Mouse (Mus musculus) heart, adult 9 months (tissue): ENCODE measurements around the gene 2410004P03Rik.
A peak's percentile ranks its signal among the peaks of the same experiment; 100 is the strongest.
"Not testable (repeated sequence)": the region's sequence is repeated elsewhere in the genome, so short reads cannot be mapped to it uniquely, and the experiment has no call there.

Source experiments
- DNase-seq, 2 experiments: peaks; one replicate each; pipeline ENCODE4 v3.0.0; 2022; ENCODE audit warnings: low spot score in 2 of 2

Gene 2410004P03Rik

DNA sequence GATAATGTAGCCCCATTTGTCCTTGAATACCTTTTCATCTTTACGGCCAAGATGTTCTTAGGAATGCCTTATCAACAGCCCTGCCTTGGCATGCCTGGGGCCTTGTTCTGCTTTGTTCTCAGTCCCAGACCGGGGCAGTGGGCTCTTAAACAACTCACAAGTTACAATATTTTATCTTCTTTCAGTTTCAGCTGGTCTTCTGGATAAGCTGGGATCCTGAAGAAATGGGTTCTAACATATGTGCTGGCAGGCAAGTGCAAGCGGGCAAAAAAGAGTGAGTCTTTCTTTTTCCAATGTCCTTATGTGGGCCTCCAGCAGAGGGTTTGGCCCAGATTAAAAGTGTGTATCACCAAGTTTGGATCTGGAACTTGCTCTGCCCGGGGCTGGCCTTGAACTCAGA is 9.6 kb upstream of the 2410004P03Rik start:
- not testable (repeated sequence) for DNase-seq

GRCm38 (mm10) chr12:17018468-17018867 is 6.9 kb upstream of the 2410004P03Rik start:
- no peak for DNase-seq

- DNase-seq: no peak
These were observed 4.2 kb upstream of the 2410004P03Rik start for GRCm38 (mm10) chr12:17015711-17016110.

DNA sequence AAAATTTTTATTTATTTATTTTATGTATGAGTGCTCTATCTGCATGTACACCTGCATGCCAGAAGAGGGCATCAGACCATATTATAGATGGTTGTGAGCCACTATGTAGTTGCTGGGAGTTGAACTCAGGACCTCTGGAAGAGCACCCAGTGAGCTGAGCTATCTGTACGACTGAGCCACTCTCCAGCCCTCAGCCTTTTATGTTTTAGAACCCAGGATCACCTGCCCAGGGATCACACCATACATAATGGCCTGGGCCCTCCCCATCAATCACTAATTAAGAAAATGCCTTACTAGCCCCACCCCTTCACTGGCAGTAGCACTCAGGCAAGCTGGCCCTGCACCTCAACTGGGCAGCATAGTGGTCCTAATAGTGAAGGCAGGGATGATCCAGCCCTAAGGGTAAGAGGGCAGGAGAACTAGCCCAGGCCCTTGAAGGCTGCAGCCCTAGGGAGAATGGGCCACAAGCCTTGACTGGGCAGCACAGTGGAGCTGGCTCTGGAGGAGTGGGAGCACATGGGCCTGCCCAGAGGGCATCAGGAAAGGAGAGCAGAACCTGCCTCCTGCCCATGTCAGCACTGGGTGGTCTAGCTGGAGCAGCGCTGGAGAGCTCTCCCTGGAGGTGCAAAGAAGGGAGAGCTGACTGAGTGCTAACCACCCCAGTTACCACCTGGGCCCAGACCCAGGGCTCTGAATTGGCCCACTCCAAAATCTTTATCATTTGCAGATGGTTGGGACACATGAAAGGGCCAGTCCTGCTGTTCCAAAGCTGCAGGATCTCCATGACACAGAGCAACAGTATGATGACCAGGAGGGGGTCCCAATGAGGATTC is 756 bp upstream of the 2410004P03Rik start:
- DNase-seq: no peak

GRCm38 (mm10) chr12:17009466-17009865 is 2.1 kb downstream of the 2410004P03Rik start:
- DNase-seq: no peak

DNA sequence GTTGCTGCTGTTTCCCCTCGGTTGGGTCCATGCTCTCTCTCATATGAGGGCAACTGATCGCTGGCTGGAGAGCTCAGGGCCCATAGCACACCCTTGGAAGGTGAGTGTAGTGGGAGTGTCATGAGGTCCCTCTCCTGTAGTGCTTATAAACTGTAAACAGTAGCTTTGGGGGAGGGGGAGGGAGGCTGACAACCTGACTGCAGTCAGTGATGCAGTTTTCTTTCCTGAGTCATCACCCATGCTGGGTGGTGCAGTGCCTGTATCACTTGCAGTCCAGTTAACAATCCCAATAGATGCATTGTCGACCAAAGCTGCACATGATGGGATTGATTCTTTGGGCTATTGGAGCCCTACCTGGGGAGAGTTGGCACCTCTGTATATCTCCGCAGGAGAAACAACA is 10.3 kb downstream of the 2410004P03Rik start:
- no peak for DNase-seq

GRCm38 (mm10) chr12:17000628-17001027 is 10.9 kb downstream of the 2410004P03Rik start:
- DNase-seq: peak; percentile 22 to 28

- peak; percentile 87 to 89 for DNase-seq
These were observed 11.6 kb downstream of the 2410004P03Rik start, which contains the start of gene Pqlc3 for GRCm38 (mm10) chr12:16999739-17000497. Pqlc3 (minus strand) TSS chr12:17000408.

GRCm38 (mm10) chr12:16999146-16999545 is 12.4 kb downstream of the 2410004P03Rik start:
- DNase-seq: no peak

DNA sequence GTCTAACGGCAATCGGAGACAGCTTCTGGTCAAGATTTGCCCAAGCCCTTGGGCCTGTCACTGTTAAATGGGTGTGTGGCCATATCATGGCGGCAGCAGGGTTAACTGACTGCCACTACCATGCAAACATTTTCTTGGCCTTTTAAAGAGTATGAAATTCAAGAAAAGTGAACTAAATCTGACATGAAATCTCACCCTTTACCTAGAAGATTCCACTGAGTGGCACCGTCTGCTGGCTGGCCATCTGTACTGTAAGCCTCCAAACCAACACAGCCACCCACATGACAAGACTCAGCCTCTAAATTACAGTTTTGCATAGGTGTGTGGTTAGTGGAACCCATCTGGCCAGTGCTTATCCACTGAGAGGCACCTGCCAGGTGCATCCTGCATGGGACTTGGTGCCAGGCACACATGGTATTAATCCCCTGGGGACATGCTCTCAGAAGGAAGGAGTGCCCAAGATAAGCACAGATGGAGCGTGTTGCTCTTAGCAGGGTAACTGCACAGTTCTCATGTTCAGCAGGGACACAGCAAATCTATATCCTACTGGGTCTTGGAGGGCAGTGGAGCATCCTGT is 14.6 kb downstream of the 2410004P03Rik start:
- DNase-seq: no peak

DNA sequence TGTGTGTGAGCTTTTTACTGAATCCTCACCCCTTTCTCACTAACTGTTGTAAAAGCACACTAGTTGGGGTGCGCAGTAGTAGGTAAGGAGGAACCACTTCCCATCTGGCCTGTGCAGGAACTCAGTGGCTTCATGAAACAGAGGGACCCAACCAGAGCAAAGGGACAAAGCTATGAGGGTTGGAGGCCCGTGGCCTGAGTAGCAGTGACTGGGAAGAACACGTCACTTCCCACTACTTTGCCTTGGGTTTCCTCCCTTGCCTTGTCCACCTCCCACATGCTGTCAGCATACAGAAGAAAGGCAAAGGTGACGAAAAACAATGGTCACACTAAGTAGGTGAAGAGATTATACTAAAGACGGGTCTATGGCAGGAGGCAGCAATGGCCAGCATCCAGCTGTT is 15.2 kb downstream of the 2410004P03Rik start:
- no peak for DNase-seq

GRCm38 (mm10) chr12:16994291-16994690 is 17.2 kb downstream of the 2410004P03Rik start:
- DNase-seq: no peak

DNA sequence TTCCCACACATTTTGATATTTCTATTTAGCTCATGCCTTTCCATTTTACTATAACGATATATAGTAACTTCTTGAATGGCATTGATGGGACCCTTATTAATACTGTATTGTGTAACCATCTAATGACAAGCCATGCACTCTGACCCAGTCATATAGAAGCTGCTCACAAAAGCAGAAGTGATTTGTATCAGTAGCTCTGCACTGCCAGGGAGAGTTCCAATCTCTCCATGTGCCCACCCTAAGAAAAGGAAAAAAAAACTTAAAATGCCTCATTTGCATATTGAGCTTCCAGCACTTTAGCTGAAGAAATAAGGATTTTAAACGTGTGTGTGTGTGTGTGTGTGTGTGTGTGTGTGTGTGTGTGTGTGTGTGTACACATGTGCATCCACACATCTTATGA is 19.2 kb downstream of the 2410004P03Rik start:
- no peak for DNase-seq

- no peak for DNase-seq
These were observed 20.2 kb downstream of the 2410004P03Rik start for GRCm38 (mm10) chr12:16991376-16991775.

GRCm38 (mm10) chr12:16985778-16986177 is 25.7 kb downstream of the 2410004P03Rik start:
- DNase-seq: no peak

DNA sequence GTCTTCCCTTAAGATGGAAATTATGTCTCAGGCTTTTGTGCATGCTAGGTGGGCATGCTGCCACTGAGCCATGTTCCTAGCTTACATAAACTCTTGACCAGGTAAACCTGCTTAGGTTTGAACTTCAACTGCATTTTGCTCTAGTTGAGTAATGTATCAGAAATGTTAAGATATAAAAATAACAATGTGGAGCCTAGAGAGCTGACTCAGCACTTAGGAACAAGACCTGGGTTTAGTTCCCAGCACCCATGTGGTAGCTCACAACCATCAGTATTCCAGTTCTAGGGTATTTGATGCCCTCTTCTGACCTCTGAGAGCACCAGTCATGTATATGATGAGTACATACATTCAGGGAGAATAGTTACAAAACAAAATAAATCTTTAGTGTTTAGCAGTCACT is 34.4 kb downstream of the 2410004P03Rik start:
- no peak for DNase-seq

DNA sequence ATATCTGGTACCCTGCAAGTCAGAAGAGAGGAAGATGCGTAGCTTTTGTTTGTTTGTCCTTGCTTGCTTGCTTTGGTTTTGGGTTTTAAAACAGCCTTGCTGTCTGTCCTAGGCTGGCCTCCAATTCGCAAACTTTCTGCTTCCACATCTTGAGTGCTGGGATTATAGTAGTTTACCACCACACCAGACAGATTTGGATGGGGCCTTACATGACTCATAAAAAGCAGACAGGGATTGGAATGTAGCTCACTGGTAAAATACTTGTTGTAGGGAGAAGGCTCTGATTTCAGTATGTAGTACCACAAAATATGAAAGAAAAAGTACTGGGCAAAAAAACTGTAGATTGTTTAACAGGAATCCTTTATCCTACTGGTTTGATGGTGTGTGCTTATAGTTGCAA is 44.7 kb downstream of the 2410004P03Rik start:
- DNase-seq: no peak

GRCm38 (mm10) chr12:16963354-16963753 is 48.2 kb downstream of the 2410004P03Rik start:
- no peak for DNase-seq

GRCm38 (mm10) chr12:16958851-16959250 is 52.7 kb downstream of the 2410004P03Rik start:
- no peak for DNase-seq
